Mouse (Mus musculus) CH12.LX (cell line): Measurements from ENCODE around the gene Golim4. TPM values are rescaled to one million over a fixed set of nuclear protein-coding genes. Genes with fewer than 3 reads are reported as not detected.
A peak's percentile ranks its signal among the peaks of the same experiment; 100 is the strongest.
"Not testable (repeated sequence)": the region's sequence is repeated elsewhere in the genome, so short reads cannot be mapped to it uniquely, and the experiment has no call there.

Source experiments
- DNase-seq: peaks from one replicate; pipeline ENCODE4 v3.0.0-alpha.2; 2013; ENCODE audit errors: extremely low read depth
- H3K27ac ChIP-seq: 2 replicates; pipeline ENCODE4 v1.5.1; 2012; ENCODE audit warnings: low read depth, mild to moderate bottlenecking, control low read depth, moderate library complexity; ENCODE audit not compliant: insufficient read depth
- H3K27me3 ChIP-seq: replicated peaks from 2 replicates; pipeline ENCODE3; 2012; ENCODE audit warnings: inconsistent platforms
- H3K36me3 ChIP-seq, 2 experiments: replicated peaks in 1 of 2; 2 replicates each; pipeline versions ENCODE3 to v1.6.1; 2012; ENCODE audit warnings: inconsistent platforms in 1 of 2, low read length in 1 of 2, mild to moderate bottlenecking in 1 of 2, mixed read lengths in 1 of 2, moderate library complexity in 1 of 2; ENCODE audit not compliant: control insufficient read depth in 1 of 2, insufficient read depth in 1 of 2
- H3K4me1 ChIP-seq, 2 experiments: 2 replicates each; pipeline ENCODE4 v1.6.1; 2012; ENCODE audit warnings: inconsistent platforms in 1 of 2, moderate library complexity in 1 of 2; ENCODE audit not compliant: insufficient read depth in 2 of 2, control insufficient read depth in 1 of 2
- H3K4me2 ChIP-seq: 2 replicates; pipeline ENCODE4 v1.6.1; 2012; ENCODE audit warnings: low read depth, mild to moderate bottlenecking, control low read depth; ENCODE audit not compliant: poor library complexity, insufficient read depth, severe bottlenecking
- H3K4me3 ChIP-seq, 3 experiments: fragments of 150-350 bp in 1 of 3; sonication (generic) in 1 of 3; replicated peaks in 1 of 3; 2 replicates each; pipeline versions ENCODE3 to v1.5.1; 2011 to 2012; ENCODE audit warnings: low read depth in 2 of 3, low read length in 2 of 3, mild to moderate bottlenecking in 2 of 3, moderate library complexity in 2 of 3, control low read depth in 1 of 3, improper control_type of control experiment in 1 of 3, inconsistent platforms in 1 of 3, mixed read lengths in 1 of 3; ENCODE audit not compliant: poor library complexity in 1 of 3
- H3K79me2 ChIP-seq: replicated peaks from 2 replicates; pipeline ENCODE4 v1.6.1; 2012; ENCODE audit warnings: mild to moderate bottlenecking, moderate library complexity; ENCODE audit not compliant: control insufficient read depth, poor library complexity, insufficient read depth, severe bottlenecking; ENCODE audit errors: extremely low read depth
- H3K9ac ChIP-seq: 2 replicates; pipeline ENCODE4 v1.6.1; 2012; ENCODE audit warnings: low read depth, mild to moderate bottlenecking, control low read depth, moderate library complexity; ENCODE audit not compliant: insufficient read depth
- H3K9me3 ChIP-seq: replicated peaks from 2 replicates; pipeline ENCODE3; 2012; ENCODE audit warnings: low read length, inconsistent platforms, mixed read lengths
- CHD1 ChIP-seq: IDR thresholded peaks from 2 replicates; pipeline ENCODE4 v1.6.1; 2012; ENCODE audit warnings: low read depth, low read length, improper control_type of control experiment, inconsistent platforms
- KAT2A ChIP-seq: IDR thresholded peaks from 2 replicates; pipeline ENCODE4 v1.6.1; 2012; ENCODE audit warnings: low read length, improper control_type of control experiment, inconsistent platforms; ENCODE audit not compliant: insufficient replicate concordance
- MEF2A ChIP-seq: IDR thresholded peaks from 2 replicates; pipeline ENCODE4 v1.6.1; 2014; ENCODE audit warnings: low read depth, mild to moderate bottlenecking, inconsistent platforms, low read length, improper control_type of control experiment, borderline replicate concordance
- MYC ChIP-seq: IDR thresholded peaks from 2 replicates; pipeline ENCODE4 v1.6.1; 2011; ENCODE audit warnings: low read depth, mild to moderate bottlenecking, improper control_type of control experiment, low read length
- POLR2AphosphoS2 ChIP-seq: IDR thresholded peaks from 2 replicates; pipeline ENCODE4 v1.6.1; 2011; ENCODE audit warnings: low read depth, low read length, improper control_type of control experiment
- SMC3 ChIP-seq: IDR thresholded peaks from 2 replicates; pipeline ENCODE4 v1.6.1; 2011; ENCODE audit warnings: low read depth, low read length, improper control_type of control experiment
- USF1 ChIP-seq: IDR thresholded peaks from 2 replicates; pipeline ENCODE4 v1.6.1; 2014; ENCODE audit warnings: low read depth, mild to moderate bottlenecking, inconsistent platforms, low read length, improper control_type of control experiment
- dilution Hi-C: fragments of 300-500 bp; cut with MboI; formaldehyde crosslinking; loops from 2 replicates; pipeline ENCODE4 v1.14.3; 2020; ENCODE audit warnings: low sequenced_read_pairs; ENCODE audit not compliant: extremely low pct_unique_long_range_greater_than_20kb, extremely low pct_ligation_motif_present
- in situ Hi-C: fragments of 300-500 bp; cut with MboI; formaldehyde crosslinking; loops from 3 replicates; pipeline ENCODE4 v1.14.3; 2019; ENCODE audit warnings: low sequenced_read_pairs, low pct_ligation_motif_present, low pct_unique_long_range_greater_than_20kb, mixed read lengths
- polyA plus RNA-seq: library from polyadenylated mRNA; unstranded; fragments of >175 nt; gene quantifications from 2 replicates; pipeline ENCODE4 v1.2.1, GENCODE M21; 2012; ENCODE audit warnings: low read depth; ENCODE audit not compliant: insufficient read length
- total RNA-seq, 2 experiments: library from RNA; depleted of rRNA; stranded (reverse); fragments of 300-350 nt in 1 of 2; fragments of >200 nt in 1 of 2; gene quantifications; 2 replicates each; pipeline ENCODE4 v1.2.3; 2012 to 2014

Golim4 gene
- total and polyA plus RNA-seq, 3 experiments, result 0.04 to 0.16 TPM; not detected in 1

DNA sequence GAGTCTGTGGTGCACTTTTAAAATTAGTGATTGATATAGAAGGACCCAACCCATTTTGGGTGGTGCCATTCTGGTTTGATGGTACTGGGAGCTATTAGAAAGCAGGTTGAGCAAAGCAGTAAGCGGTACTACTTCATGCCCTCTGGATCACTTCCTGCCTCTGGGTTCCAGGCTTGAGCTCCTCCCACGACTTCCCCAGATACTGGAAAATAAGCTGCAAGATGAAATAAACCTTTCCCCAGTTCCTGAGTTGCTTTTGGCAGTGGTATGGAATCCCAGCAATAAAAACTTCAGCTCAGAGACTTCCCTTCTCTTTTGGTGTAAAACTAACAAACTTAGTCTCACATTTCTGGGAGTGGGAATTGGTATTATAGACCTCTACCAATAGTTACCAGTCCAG is 43.7 kb upstream of the Golim4 start:
- H3K4me3 ChIP-seq, result no peak overlapping the region
- 0 out of 4 replicates have a peak, but pooled peaks cover 0 to 2% of the 10 kb centered on the region in 2 experiments for H3K4me1 ChIP-seq
- in situ Hi-C loops (no loop called here), dilution Hi-C loops (no loop called here)
- no peak overlapping the region for H3K9ac ChIP-seq
- no peak overlapping the region for H3K27ac ChIP-seq
- no peaks in the 10 kb centered on the region for H3K27me3 ChIP-seq
- no peaks in the 10 kb centered on the region for H3K79me2 ChIP-seq
- no peaks in the 10 kb centered on the region for H3K36me3 ChIP-seq
- H3K9me3 ChIP-seq, result peaks cover 4% of the 10 kb centered on the region
- TF ChIP-seq USF1, result no peak
- no peak for TF ChIP-seq SMC3
- TF ChIP-seq MEF2A, result no peak
- TF ChIP-seq MYC, result no peak
- TF ChIP-seq CHD1, result no peak
- no peak for TF ChIP-seq POLR2AphosphoS2
- no peak for TF ChIP-seq KAT2A
- no peak overlapping the region for H3K4me2 ChIP-seq
- DNase-seq, result no peak

DNA sequence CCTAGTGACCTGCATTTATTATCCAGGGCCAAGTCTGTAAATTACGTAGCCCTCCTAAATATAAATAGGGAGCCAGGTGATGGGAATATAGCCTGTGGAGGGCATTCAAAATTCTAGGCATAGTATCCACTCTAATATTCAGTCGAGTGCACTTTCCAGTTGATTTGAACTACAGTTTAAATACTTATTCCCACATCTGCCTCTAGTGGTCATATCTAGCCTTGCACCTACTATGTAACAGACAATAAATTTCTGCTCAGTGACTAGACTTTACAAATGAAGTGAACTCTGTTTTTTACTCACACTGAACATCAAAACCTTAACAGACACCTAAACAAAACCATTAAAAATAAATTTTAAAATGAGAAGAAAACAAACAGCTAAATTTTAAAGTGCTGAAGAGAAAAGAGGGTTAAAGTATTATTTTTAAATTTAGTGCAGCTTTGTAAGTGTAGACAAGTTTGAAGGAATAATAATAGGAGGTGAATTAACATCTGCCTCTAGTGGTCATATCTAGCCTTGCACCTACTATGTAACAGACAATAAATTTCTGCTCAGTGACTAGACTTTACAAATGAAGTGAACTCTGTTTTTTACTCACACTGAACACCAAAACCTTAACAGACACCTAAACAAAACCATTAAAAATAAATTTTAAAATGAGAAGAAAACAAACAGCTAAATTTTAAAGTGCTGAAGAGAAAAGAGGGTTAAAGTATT is 24.4 kb upstream of the Golim4 start:
- H3K9ac ChIP-seq, H3K36me3 ChIP-seq, dilution Hi-C loops, H3K9me3 ChIP-seq, H3K27ac ChIP-seq, in situ Hi-C loops, H3K79me2 ChIP-seq, H3K4me1 ChIP-seq, H3K27me3 ChIP-seq, H3K4me2 ChIP-seq, H3K4me3 ChIP-seq: not testable (repeated sequence)
- DNase-seq, result peak; percentile 13

DNA sequence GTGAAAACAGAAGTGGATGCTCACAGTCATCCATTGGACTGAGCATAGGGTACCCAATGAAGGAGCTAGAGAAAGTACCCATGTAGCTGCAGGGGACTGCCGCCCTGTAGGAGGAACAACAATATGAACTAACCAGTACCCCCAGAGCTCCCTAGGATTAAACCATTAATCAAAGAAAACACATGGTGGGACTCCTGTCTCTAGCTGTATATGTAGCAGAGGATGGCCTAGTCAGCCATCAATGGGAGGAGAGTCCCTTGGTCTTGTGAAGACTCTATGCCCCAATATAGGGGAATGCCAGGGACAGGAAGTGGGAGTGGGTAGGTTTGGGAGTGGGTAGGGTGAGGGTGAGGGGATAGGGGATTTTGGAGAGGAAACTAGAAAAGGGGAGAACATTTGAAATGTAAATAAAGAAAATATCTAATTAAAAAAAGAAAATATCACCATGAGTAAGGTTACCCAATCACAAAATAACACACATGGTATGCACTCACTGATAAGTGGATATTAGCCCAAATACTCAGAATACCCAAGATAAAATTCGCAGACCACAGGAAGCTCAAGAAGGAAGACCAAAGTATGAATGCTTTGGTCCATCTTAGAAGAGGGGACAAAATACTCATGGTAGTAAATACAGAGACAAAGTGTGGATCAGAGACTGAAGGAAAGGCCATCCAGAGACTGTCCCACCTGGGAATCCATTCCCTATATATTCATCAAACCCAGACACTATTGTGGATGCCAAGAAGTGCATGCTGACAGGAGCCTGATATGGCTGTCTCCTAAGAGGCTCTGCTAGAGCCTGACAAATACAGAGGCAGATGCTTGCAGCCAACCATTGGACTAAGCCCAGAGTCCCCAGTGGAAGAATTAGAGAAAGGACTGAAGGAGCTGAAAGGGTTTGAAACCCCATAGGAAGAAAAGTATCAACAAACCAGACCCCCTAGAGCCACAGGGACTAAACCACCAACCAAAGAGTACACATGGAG is 6.3 kb upstream of the Golim4 start:
- H3K4me2 ChIP-seq, in situ Hi-C loops, H3K4me3 ChIP-seq, H3K9me3 ChIP-seq, H3K9ac ChIP-seq, H3K79me2 ChIP-seq, H3K27me3 ChIP-seq, H3K27ac ChIP-seq, H3K4me1 ChIP-seq, dilution Hi-C loops, H3K36me3 ChIP-seq, DNase-seq: not testable (repeated sequence)
